Mouse (Mus musculus): Measurements from ENCODE around the gene Tirap. TPM values are rescaled to one million over a fixed set of nuclear protein-coding genes. Genes with fewer than 3 reads are reported as not detected.
"Not testable (repeated sequence)": the region's sequence is repeated elsewhere in the genome, so short reads cannot be mapped to it uniquely, and the experiment has no call there.

Tirap gene
- total RNA-seq, 2 experiments from 2014 or later: 6.5 to 6.6 TPM

DNA sequence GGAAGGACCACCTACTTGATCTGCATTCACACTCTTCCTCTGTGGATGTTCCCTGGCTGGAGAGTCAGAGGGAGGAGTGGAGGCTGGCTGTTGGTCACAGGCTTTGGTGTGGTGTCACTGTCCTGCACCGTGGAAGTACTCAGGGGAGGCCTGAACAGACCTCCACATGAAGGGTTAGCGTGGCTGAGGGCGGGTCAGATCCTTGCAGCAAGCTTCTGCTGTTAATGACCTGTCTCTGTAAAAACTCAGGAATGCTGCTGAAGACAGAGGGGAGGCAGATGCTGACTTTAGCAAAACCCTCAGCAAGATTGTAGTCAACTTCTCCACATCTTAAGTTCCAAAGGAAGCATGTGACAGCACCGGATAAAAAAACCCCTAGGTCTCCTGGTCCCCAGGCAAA is 43.2 kb downstream of the Tirap start:
- no peak for DNase-seq
- intact Hi-C loops (cut with DNase I): no loop called here

- intact Hi-C loops (cut with DNase I): no loop called here
- peak; percentile 38 to 60 for DNase-seq
Measured at GRCm38 (mm10) chr9:35156002-35156710, 43.9 kb downstream of the Tirap start.

DNA sequence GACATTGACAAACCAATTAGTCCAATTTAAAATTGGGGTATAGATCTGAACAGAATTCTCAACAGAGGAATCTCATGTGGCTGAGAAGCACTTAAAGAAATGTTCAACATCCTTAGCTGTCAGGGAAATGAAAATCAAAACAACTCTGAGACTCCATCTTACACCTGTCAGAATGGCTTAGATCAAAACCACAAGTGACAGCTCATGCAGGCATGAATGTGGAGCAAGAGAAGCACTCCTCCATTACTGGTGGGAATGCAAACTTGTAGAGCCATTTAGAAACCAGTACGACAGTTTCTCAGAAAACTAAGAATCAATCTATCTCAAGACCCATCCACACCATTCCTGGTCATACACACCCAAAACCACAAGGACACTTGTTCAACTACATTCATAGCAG is 47.2 kb downstream of the Tirap start:
- intact Hi-C loops (cut with DNase I): no loop called here
- no peak for DNase-seq

- intact Hi-C loops (cut with DNase I); DNase-seq: not testable (repeated sequence)
Measured at GRCm38 (mm10) chr9:35148822-35149221, 51.3 kb downstream of the Tirap start.

DNA sequence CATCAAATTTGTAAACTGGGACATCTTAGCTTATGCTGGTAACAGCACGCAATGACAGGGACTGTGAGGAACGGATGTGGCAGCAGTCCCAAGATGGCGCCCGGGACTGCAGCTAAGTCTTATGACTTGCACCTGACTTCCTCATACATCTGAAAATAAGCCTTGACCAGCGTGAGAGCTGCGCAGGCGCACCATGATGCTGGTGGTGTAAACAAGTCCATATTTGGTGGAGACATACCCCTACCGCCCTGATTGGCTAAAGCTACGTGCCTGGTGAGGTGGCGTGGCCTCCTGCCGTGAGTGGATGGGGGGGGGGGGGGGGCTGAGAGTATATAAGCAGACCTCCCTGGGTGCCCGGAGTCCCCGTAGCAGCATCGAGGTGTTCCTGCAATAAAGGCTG is 52.8 kb downstream of the Tirap start:
- DNase-seq; intact Hi-C loops (cut with DNase I): not testable (repeated sequence)

GRCm38 (mm10) chr9:35145829-35146228 is 54.3 kb downstream of the Tirap start:
- no peak for DNase-seq
- intact Hi-C loops (cut with DNase I): no loop called here

GRCm38 (mm10) chr9:35145118-35145517 is 55.0 kb downstream of the Tirap start:
- DNase-seq: no peak
- intact Hi-C loops (cut with DNase I): no loop called here

GRCm38 (mm10) chr9:35142221-35142620 is 57.9 kb downstream of the Tirap start:
- intact Hi-C loops (cut with DNase I): no loop called here
- no peak for DNase-seq

DNA sequence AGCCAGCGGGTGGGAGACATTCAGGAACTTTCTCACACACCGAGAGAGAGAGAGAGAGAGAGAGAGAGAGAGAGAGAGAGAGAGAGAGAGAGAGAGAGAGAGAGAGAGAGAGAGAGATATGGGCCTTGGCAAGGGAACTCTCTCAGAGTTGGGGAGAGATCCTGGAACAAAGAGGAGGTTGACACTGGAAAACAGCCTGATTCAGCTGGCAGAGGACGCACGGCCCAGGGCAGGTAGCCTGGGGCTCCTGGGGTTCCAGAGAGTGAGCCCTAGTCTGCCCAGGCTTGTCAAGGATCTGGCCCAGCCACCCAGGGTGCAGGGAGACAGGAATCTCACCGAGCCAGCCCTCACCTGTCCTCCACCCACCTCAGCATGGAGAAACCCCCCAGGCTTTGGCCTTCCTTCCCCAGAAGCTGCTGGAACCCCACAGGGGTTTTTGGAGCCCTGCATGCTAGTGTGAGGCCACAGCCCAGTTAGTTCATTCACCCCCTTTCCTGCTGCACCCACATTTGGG is 60.8 kb downstream of the Tirap start:
- no peak for DNase-seq
- intact Hi-C loops (cut with DNase I): no loop called here

DNA sequence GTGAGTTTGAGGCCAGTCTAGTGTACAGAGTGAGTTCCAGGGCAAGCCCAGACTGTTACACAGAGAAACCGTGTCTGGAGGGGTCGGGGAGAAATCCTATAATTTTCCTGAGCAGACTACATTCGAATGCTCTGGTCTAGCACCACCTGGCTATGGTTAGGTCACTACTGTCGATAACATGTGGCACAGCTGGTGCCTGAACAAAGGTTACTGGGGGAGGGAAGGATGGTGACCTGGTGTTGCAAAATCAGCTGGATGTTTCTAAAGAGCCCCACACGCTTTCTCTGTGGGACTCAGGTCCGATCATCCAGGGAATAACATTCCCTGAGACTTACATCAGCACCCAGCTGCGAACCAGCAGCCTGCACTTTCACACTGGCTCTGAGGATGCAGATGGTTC is 62.1 kb downstream of the Tirap start:
- intact Hi-C loops (cut with DNase I): no loop called here
- no peak for DNase-seq

- intact Hi-C loops (cut with DNase I): no loop called here
- no peak for DNase-seq
Measured at GRCm38 (mm10) chr9:35135575-35135974, 64.5 kb downstream of the Tirap start.

Other genes with a start within 250 kb of the Tirap start
- 10 to 100 TPM; 26.8 to 39.1 TPM for gene St3gal4, start 81.0 kb downstream of the Tirap start, total RNA-seq (2021)
- 10 to 100 TPM; 17.3 to 17.8 TPM for gene Dcps, start 24.2 kb downstream of the Tirap start, total RNA-seq (2021)
- gene Srpr, start 116 bp downstream of the Tirap start, total RNA-seq (2021): 10 to 100 TPM; 91.2 to 100.0 TPM
- 10 to 100 TPM; 85.5 to 91.0 TPM for gene Foxred1, start 10.8 kb upstream of the Tirap start, total RNA-seq (2021)
- 10 to 100 TPM; 13.4 to 17.1 TPM for gene Fam118b, start 67.5 kb upstream of the Tirap start, total RNA-seq (2021)
- 10 to 100 TPM; 12.6 to 15.3 TPM for gene Rpusd4, start 67.6 kb upstream of the Tirap start, total RNA-seq (2021)
- 10 to 100 TPM; 13.3 to 16.2 TPM for gene Cdon, start 220.8 kb upstream of the Tirap start, total RNA-seq (2021)

All from heart, postnatal 36 days (tissue).